Mouse (Mus musculus) skeletal muscle tissue, adult 2 months (tissue): ENCODE data around the gene Gtf3c1.
A peak's percentile ranks its signal among the peaks of the same experiment; 100 is the strongest.
"Not testable (repeated sequence)": the region's sequence is repeated elsewhere in the genome, so short reads cannot be mapped to it uniquely, and the experiment has no call there.

Source experiments
- DNase-seq: peaks from one replicate; pipeline ENCODE4 v3.0.0-alpha.2; 2012; ENCODE audit warnings: low read depth, low spot score

Gene Gtf3c1

DNA sequence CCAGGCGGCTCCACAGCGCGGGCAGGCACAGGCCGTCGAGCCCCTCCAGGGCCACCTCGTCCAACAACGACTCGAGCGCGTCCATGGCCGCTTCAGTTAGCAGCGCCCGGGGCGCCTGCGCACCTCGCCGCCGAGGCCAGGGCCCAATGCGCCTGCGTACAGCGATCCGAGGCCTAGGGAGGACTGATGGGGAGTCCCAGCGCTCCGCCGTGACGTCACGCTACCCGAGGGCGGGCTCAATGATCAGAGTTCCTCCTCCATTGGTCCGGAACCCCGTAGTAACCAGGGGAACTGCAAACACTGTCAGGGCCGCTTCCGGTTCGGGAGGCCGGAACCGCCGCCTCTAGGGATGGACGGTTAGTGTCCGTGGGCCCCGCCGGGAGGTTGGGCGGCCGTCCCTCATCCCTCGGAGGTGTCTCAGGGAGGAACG lies at the start of gene Gtf3c1, which contains the start of gene D430042O09Rik:
Gtf3c1 (minus strand) TSS at position 188 of the 430 bp plus-strand sequence.
D430042O09Rik (plus strand) TSS at position 296 of the 430 bp plus-strand sequence.
- DNase-seq = peak; percentile 99

GRCm38 (mm10) chr7:125756806-125757205 lies 49.2 kb upstream of the Gtf3c1 start:
- DNase-seq = no peak

- DNase-seq = no peak
Observed at GRCm38 (mm10) chr7:125753326-125753715, 45.7 kb upstream of the Gtf3c1 start.

GRCm38 (mm10) chr7:125752699-125753325 lies 45.2 kb upstream of the Gtf3c1 start:
- DNase-seq = no peak

DNA sequence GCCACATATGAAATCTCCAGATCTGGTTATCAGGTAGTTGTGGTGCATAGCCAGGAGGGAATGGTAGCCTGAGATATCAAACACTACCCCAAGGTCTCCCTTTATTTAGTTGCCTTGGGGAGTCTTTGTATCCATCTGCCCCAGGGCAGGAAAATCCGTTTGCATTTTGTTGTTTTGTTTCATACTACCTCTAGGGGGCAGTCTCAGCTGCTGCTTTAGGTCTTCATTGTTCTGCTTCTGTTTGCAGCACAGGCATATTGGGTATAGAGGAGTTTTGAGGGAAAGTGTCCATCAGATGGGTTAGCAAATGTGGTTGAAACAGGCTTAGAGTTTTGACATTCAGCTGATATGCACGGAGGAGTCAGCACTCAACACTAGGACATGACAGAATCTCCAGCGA lies 40.6 kb upstream of the Gtf3c1 start:
- DNase-seq = no peak

DNA sequence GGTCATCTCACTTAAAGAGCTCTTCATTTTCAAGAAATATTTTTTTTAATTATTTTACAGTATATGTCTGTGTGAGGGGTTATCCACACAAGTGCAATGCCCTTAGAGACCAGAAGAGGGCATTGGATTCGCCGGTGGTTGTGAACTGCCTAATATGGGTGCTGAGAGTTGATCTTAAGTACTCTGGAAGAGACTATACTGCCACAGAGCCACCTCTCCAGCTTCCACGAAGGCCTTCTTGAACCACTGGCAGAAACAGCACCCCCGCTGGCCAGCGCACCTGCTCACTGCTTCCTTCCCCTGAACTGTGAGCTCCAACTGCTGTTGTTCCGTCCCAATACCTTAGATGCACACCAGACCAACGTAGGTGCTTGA lies 39.7 kb upstream of the Gtf3c1 start:
- DNase-seq = no peak

DNA sequence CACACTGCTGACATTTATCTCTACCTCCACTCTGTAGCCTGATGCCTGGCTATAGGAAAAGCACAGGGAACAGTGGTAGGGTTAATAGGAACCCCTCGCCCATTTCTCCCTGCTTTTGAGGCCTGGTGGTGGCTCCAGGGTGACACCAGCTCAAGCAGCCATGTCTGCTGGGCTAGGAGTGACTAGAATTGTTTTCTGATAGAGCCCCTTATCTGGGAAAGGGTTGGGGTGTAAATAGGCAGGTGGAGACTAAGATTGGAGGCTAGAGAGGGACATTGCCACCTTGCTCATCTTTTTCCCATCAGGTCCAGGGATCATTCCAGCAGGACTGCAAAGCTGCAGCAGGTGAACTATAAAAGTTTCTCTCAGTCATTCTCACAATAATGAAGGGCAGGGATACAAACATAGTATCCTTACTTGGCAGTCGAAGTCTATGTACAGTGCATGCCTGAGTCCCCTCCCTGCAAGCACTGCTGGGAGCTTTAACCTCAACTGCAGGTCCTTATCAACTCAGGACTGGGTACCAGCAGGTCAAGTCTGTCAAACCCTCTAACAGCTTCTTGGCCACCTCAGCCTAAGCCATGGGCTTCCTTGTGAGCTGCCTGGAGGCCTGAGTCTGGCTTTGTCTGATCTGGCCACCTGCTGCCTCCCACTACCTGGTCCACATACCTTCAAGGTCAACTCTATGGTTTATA lies 39.2 kb upstream of the Gtf3c1 start:
- DNase-seq = no peak

DNA sequence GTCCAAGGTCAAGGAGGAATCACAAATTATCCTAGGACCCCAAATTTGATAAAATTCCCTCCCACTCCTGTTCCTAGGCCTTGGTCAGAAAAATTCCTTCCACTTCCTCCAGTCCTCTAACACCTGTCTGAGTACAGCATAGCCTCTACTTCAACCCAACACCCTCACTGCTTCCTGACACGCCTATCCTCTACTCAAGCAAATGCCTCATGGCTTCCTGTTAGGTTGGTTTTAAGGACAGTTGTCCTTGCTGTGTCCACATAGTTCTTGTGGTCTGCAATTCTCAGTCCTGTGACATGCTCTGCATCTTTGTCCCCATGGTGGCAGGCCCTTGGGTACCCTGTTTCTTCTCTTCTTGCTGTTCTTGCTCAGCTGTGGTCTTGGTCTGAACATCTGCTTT lies 37.2 kb upstream of the Gtf3c1 start:
- no peak for DNase-seq

DNA sequence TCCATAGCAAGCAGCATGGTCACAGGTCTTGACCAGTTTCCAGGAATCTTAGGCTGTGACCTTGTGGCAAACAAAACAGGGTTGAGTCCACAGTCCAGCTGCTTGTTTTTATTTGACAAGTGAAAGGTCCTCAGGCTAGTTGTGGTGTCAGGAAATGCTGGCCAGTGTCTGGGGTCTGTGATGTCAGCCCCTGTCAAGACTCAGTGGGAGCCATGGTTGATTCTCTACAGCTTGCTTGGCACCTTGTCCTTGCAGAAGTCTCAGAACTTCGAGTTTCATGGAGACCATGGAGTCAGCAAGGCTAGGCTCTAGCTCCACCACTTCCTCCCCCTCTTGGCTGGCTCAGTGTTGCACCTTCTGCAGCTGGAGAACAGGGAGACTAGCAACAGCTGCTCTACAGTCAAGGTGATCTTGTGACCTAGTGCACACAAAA lies 33.7 kb upstream of the Gtf3c1 start:
- DNase-seq = no peak

DNA sequence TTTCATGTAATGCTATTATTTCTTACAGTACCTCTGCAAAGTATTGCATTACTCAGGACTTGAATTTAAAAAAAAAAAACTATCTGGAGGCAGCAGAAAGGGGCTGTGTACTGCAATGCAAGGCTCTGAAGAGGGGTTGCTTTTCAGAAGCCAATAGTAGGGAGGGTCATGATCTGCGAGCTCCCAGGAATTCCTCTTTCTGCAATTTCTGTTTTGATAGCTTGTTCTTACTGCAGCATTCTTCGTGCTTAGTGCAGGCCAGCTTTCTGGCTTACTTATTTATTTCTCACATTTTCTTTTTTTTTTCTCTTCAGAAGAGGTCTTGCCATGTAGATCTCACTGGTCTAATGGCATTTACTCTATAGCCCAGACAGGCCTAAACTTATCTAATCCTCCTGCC lies 32.9 kb upstream of the Gtf3c1 start:
- DNase-seq = no peak

- no peak for DNase-seq
Observed at GRCm38 (mm10) chr7:125736366-125737015, 28.9 kb upstream of the Gtf3c1 start.

GRCm38 (mm10) chr7:125733791-125734190 lies 26.2 kb upstream of the Gtf3c1 start:
- no peak for DNase-seq

DNA sequence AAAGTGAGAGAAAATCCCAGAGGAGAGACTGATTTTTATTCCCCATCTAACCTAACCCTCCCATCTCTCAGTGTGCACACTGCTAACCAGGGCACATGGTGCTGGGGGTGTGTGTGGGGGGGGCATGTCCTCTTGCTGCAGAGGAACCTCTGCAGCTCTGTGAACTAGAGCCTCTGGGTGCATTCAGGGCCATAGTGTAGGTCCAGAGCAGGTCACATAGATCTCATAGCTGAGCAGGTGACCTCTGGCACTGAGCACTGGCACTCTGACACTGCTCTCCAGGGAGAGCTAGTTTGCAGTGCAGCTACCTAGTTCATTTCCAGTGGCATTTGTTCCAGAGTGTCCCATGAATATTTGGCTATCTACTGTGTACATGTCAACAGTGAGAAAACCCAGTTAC lies 24.1 kb upstream of the Gtf3c1 start:
- no peak for DNase-seq

GRCm38 (mm10) chr7:125723189-125723972 lies 15.8 kb upstream of the Gtf3c1 start:
- DNase-seq = no peak

- DNase-seq = no peak
Observed at GRCm38 (mm10) chr7:125722127-125722526, 14.5 kb upstream of the Gtf3c1 start.

- no peak for DNase-seq
Observed at GRCm38 (mm10) chr7:125721033-125721432, 13.5 kb upstream of the Gtf3c1 start.

GRCm38 (mm10) chr7:125720370-125720769 lies 12.8 kb upstream of the Gtf3c1 start:
- no peak for DNase-seq

DNA sequence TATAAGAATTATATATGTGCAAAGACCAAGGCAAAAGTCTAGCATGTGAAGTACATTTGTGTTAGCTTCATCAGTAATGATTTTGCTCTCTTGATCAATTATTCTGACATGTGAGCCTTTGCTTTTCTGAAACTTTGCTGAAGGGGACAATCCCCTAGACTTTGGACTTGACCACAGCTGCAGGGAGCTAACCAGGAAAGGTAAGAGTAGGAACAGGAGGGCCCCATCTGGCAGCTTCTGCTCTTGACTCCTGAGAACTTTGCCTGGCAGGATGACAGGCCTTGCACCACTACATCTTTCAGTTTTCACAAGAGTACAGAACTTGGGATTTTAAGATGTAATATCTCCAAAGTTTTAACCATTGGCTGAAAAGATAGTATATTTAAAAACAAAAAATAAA lies 10.0 kb upstream of the Gtf3c1 start:
- no peak for DNase-seq

DNA sequence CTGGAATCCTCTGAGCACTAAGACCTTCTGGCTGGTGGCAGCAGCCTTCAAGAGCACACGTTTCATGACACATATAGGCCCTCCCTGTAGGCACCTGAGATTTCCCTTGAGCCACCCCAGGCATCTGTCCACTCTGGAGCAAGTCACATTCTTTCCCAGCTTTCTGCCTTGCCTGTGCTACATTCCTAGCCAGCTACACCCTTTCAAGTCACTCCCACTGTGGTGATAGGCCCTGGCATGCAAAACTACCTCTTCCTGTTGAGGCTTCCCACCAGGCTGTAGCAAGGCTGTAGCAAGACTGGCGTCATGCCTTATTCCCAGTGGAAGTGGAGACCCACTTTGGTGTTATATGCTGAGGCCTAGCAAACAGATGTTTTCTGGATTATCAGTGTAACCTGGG lies 9.1 kb upstream of the Gtf3c1 start:
- DNase-seq = no peak

DNA sequence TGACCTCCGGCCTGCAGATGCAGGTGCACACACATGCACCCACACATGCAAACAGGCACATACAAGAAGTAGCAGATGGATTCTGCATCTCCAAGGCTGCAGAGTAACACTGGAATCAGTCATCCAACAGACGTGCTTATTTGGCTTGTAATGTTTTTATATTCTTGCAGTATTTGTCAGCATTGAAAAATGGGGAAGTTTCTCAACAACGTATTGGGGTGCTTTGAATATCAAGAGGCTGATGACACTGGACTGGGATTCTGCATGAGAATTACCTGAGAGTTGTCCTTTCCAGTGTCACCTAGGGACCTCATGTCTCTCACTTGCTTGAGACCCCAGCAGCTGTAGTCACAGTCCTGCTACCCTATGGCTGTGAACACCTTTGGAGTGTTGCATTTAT lies 7.2 kb upstream of the Gtf3c1 start:
- DNase-seq = no peak

DNA sequence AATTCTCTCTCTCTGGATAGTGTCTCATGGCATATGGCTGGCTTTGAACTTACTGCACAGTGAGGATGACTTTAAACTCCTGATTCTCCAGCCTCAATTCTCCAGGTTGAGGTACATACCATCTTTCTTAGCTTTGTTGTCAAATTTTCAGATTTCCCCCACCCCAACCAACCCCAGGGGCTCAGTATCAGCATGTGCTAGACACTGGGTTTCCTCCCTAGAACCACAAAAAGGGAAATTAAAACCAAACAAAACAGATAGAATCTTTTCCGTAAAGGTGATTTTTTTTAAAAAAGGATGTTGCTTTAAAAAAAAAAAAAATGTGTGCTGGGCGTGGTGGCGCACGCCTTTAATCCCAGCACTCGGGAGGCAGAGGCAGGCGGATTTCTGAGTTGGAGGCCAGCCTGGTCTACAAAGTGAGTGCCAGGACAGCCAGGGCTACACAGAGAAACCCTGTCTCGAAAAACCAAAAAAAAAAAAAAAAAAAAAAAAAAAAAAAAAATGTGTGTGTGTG lies 6.0 kb upstream of the Gtf3c1 start:
- DNase-seq = not testable (repeated sequence)

- peak; percentile 28 for DNase-seq
Observed at GRCm38 (mm10) chr7:125708100-125708499, 520 bp upstream of the Gtf3c1 start.
